Mouse (Mus musculus) lung, postnatal 0 days (tissue): ENCODE data around the gene Otud7b. TPM values are rescaled to one million over a fixed set of nuclear protein-coding genes. Genes with fewer than 3 reads are reported as not detected.

Experiments
- ATAC-seq: fragments of 200-750 bp; cut with Nextera tagmentation; 2 replicates; pipeline ENCODE4 v1.8.0; 2017; ENCODE audit warnings: moderate library complexity
- DNase-seq: peaks from one replicate; pipeline ENCODE4 v3.0.0-alpha.2; 2016; ENCODE audit warnings: low spot score
- H3K27ac ChIP-seq: fragments of 300-500 bp; sonication (generic); 2 replicates; pipeline ENCODE4 v1.5.1; 2014; ENCODE audit warnings: antibody characterized with exemption, mild to moderate bottlenecking, low read length, mixed read lengths
- H3K27me3 ChIP-seq: fragments of 300-500 bp; sonication (generic); replicated peaks from 2 replicates; pipeline ENCODE4 v1.6.1; 2014; ENCODE audit warnings: low read length, mixed read lengths; ENCODE audit not compliant: insufficient read depth
- H3K36me3 ChIP-seq: fragments of 300-500 bp; sonication (generic); 2 replicates; pipeline ENCODE4 v1.6.1; 2014; ENCODE audit warnings: low read length, mixed read lengths; ENCODE audit not compliant: insufficient read depth
- H3K4me1 ChIP-seq: fragments of 300-500 bp; sonication (generic); 2 replicates; pipeline ENCODE4 v1.6.1; 2014; ENCODE audit warnings: antibody characterized with exemption, low read depth, low read length, mixed read lengths; ENCODE audit not compliant: insufficient read depth
- H3K4me2 ChIP-seq: fragments of 300-500 bp; sonication (generic); replicated peaks from 2 replicates; pipeline ENCODE4 v1.6.1; 2014; ENCODE audit warnings: low read depth, mild to moderate bottlenecking, low read length, moderate library complexity, mixed read lengths
- H3K4me3 ChIP-seq: fragments of 300-500 bp; sonication (generic); 2 replicates; pipeline ENCODE4 v1.5.1; 2014; ENCODE audit warnings: low read depth, low read length
- H3K9ac ChIP-seq: fragments of 300-500 bp; sonication (generic); replicated peaks from 2 replicates; pipeline ENCODE4 v1.6.1; 2014; ENCODE audit warnings: low read depth, mild to moderate bottlenecking
- H3K9me3 ChIP-seq: fragments of 300-500 bp; sonication (generic); 2 replicates; pipeline ENCODE4 v1.6.1; 2016; ENCODE audit warnings: low read length, mixed read lengths
- CTCF ChIP-seq: IDR thresholded peaks from 2 replicates; pipeline ENCODE4 v1.5.1; 2016; ENCODE audit warnings: antibody characterized with exemption, mild to moderate bottlenecking
- EP300 ChIP-seq: IDR thresholded peaks from 2 replicates; pipeline ENCODE4 v1.6.1; 2016; ENCODE audit warnings: antibody characterized with exemption, mild to moderate bottlenecking, control low read depth
- WGBS: fragments of 180-500 bp; shearing (Covaris S2); extraction: QIAGEN DNeasy Blood & Tissue Kit; methylation state at CpG from one replicate; pipeline ENCODE4 v1.1.7; 2014; 5-methylcytosine and 5-hydroxymethylcytosine counted together
- polyA plus RNA-seq: library from polyadenylated mRNA; unstranded; fragments of >200 nt; fragmentation: Nextera tagmentation; extraction: Ambion mirVana; gene quantifications from 2 replicates; pipeline ENCODE4 v1.2.1, GENCODE M21; 2015

Gene Otud7b
- polyA plus RNA-seq, 1 experiment from 2014 or later, result 30.2 TPM

GRCm38 (mm10) chr3:96118142-96118541, 13.8 kb downstream of the Otud7b start:
- TF ChIP-seq EP300 (no peak), CTCF (no peak)
- Histone ChIP-seq H3K9me3 (no peaks in the 10 kb centered on the region), H3K9ac (no peak overlapping the region), H3K4me1 (peaks cover 5% of the 10 kb centered on the region; the same call in 1 of the 2 replicates), H3K27me3 (no peaks in the 10 kb centered on the region), H3K36me3 (no peaks in the 10 kb centered on the region), H3K4me3 (no peak overlapping the region), H3K4me2 (no peak overlapping the region), H3K27ac (no peak overlapping the region)
- DNase-seq (no peak), ATAC-seq (no peak)
- 63% methylated on average over 2 of the region's 2 CpGs for WGBS

DNA sequence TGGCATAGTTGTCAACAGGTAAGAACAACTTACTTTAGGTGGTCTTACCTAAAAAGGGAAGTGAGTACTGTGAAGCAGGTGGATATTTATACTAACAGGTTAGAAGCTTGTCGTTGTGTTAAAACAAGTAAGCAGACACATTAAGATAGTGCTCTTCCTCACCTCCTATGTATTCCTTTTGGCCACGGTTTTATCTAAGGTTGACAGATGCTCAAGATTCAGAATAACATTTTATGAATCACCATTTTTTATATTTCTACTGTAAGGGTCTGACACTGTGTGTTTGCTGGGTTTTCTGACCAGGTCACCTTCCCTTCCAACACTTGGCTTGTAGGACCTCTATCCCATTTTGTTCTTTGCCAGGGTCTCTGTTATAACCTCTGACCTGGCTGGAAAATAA, 14.4 kb downstream of the Otud7b start:
- DNase-seq (no peak), ATAC-seq (no peak)
- no peak overlapping the region for H3K4me3 ChIP-seq
- no peaks in the 10 kb centered on the region for H3K4me1 ChIP-seq
- H3K27ac ChIP-seq, result no peak overlapping the region
- WGBS, result 83% methylated on average over 2 of the region's 2 CpGs
- H3K4me2 ChIP-seq, result no peak overlapping the region
- TF ChIP-seq CTCF (no peak), EP300 (no peak)
- no peaks in the 10 kb centered on the region for H3K27me3 ChIP-seq
- no peak overlapping the region for H3K9ac ChIP-seq
- H3K36me3 ChIP-seq, result no peaks in the 10 kb centered on the region
- no peaks in the 10 kb centered on the region for H3K9me3 ChIP-seq

GRCm38 (mm10) chr3:96124235-96124634, 19.9 kb downstream of the Otud7b start:
- Histone ChIP-seq H3K4me3 (no peak overlapping the region), H3K4me1 (no peaks in the 10 kb centered on the region; the same call in 1 of the 2 replicates), H3K9ac (no peak overlapping the region), H3K36me3 (no peaks in the 10 kb centered on the region), H3K4me2 (no peak overlapping the region), H3K9me3 (no peaks in the 10 kb centered on the region), H3K27ac (no peak overlapping the region), H3K27me3 (no peaks in the 10 kb centered on the region)
- ATAC-seq (no peak), DNase-seq (no peak)
- TF ChIP-seq EP300, result no peak
- 89% methylated on average over 5 of the region's 5 CpGs for WGBS

GRCm38 (mm10) chr3:96128128-96128527, 23.8 kb downstream of the Otud7b start:
- Histone ChIP-seq H3K4me1 (no peaks in the 10 kb centered on the region; the same call in 1 of the 2 replicates), H3K4me3 (no peak overlapping the region), H3K36me3 (no peaks in the 10 kb centered on the region), H3K27me3 (no peaks in the 10 kb centered on the region), H3K9me3 (no peaks in the 10 kb centered on the region), H3K9ac (no peak overlapping the region), H3K4me2 (no peak overlapping the region), H3K27ac (no peak overlapping the region)
- peak; percentile 38; the same call in 1 of the 2 replicates for TF ChIP-seq EP300
- no peak for TF ChIP-seq CTCF
- ATAC-seq (peak; percentile 75), DNase-seq (peak; percentile 56)

DNA sequence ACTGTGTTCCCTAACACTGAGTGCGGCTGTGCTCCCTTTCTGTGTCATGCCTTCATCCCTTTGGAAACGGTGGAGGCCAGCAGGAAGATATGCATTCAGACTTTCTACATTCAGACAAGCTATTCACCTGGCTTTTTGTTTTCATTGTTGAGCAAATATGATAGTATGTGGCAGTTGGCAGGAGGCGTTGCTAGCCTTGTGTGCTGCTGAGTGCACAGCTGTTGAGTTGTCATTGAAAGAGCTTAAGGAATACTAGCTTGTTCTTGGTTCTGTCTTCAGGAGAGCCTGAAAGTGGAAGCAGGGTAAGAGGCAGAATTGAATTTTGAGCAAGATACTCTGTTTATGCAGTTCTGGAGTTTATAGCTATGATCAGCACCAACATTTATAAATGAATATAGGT, 28.2 kb downstream of the Otud7b start:
- Histone ChIP-seq H3K36me3 (no peaks in the 10 kb centered on the region), H3K9ac (no peak overlapping the region), H3K4me1 (no peaks in the 10 kb centered on the region; the same call in 1 of the 2 replicates), H3K27me3 (no peaks in the 10 kb centered on the region), H3K27ac (no peak overlapping the region), H3K9me3 (no peaks in the 10 kb centered on the region), H3K4me2 (no peak overlapping the region), H3K4me3 (no peak overlapping the region)
- WGBS, result 72% methylated on average over 3 of the region's 3 CpGs
- TF ChIP-seq CTCF, result no peak
- no peak for TF ChIP-seq EP300
- ATAC-seq, result no peak
- DNase-seq, result peak; percentile 15

DNA sequence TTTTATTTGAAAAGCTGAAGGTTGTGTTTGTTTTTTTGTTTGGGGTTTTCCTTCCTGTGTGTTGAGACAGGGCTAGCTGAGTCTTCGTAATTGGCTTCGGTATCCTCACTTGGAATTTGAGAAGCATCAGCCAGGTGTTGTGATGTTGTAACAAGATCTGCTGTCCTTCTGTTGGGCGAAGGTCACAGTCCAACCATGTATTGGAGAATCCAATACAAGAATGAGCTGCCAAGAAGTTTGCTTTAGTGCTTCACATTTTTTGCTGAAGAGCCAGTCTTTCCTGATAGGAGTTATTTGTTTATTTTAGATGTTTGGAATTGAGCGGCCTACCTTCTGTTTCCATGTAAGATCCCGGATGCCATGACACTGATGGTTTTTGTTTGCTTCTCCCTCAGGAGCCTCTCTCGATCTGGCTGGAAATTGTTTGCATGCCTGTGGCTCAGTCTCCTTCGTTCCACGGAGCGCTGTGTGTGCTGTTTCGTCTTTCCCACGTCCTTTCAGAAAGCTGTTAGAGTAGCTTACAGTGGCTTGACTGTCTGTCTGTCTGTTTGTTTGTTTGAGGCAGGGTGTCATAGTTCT, 29.1 kb downstream of the Otud7b start:
- H3K9me3 ChIP-seq, result no peaks in the 10 kb centered on the region
- no peak overlapping the region for H3K9ac ChIP-seq
- no peak overlapping the region; the same call in 1 of the 2 replicates for H3K27ac ChIP-seq
- TF ChIP-seq EP300, result no peak
- no peak for TF ChIP-seq CTCF
- H3K4me3 ChIP-seq, result no peak overlapping the region
- peak; percentile 30 for DNase-seq
- no peaks in the 10 kb centered on the region for H3K27me3 ChIP-seq
- H3K36me3 ChIP-seq, result no peaks in the 10 kb centered on the region
- no peak overlapping the region for H3K4me2 ChIP-seq
- H3K4me1 ChIP-seq, result no peaks in the 10 kb centered on the region; the same call in 1 of the 2 replicates
- WGBS, result 27% methylated on average over 11 of the region's 11 CpGs
- no peak; the same call in 1 of the 2 replicates for ATAC-seq

GRCm38 (mm10) chr3:96135011-96135410, 30.7 kb downstream of the Otud7b start:
- ATAC-seq (no peak), DNase-seq (peak; percentile 33)
- Histone ChIP-seq H3K4me2 (no peak overlapping the region), H3K36me3 (no peaks in the 10 kb centered on the region), H3K27ac (no peak overlapping the region), H3K4me3 (no peak overlapping the region), H3K9ac (no peak overlapping the region), H3K27me3 (no peaks in the 10 kb centered on the region), H3K9me3 (no peaks in the 10 kb centered on the region), H3K4me1 (no peaks in the 10 kb centered on the region; the same call in 1 of the 2 replicates)
- TF ChIP-seq CTCF (no peak), EP300 (no peak)
- 48% methylated on average over 3 of the region's 3 CpGs for WGBS
